Mouse (Mus musculus) C2C12 (cell line): ENCODE data around the gene Ildr2.

Experiments used
- CTCF ChIP-seq: IDR thresholded peaks from one replicate; pipeline ENCODE4 v1.5.1; 2011; ENCODE audit not compliant: control insufficient read depth, insufficient read depth, insufficient read length
- MAX ChIP-seq: IDR thresholded peaks from one replicate; pipeline ENCODE4 v1.6.1; 2011; ENCODE audit warnings: mild to moderate bottlenecking, control low read depth
- MYOG ChIP-seq: IDR thresholded peaks from one replicate; pipeline ENCODE4 v1.6.1; 2011; ENCODE audit not compliant: control insufficient read depth, insufficient read length; ENCODE audit errors: extremely low read depth

DNA sequence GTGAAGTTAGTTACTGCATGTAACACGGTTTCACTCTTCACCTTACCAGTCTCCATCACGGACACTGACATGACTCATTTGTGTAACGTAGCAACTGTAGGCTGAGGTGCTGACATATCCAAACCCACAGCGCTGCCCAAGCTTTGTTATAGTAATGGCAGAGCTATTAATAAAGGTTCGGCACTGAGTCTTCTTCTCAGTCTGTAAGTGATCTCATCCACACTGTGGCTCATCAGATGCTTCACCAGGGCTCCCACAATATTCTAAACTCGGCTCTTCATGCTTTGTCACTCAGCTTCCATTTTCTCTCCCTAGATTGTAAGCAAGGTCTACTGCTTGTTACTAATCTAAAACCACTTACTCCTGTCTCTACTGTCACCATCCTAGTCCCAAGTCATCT lies 44.6 kb upstream of the Ildr2 start:
- no peak for TF ChIP-seq CTCF
- TF ChIP-seq MYOG, result no peak
- no peak for TF ChIP-seq MAX
